Mouse (Mus musculus) liver, embryonic 14.5 days (tissue): ENCODE measurements around the gene Gins1. TPM values are rescaled to one million over a fixed set of nuclear protein-coding genes. Genes with fewer than 3 reads are reported as not detected.

Source experiments
- ATAC-seq: fragments of 200-750 bp; cut with Nextera tagmentation; 2 replicates; pipeline ENCODE4 v1.8.0; 2017; ENCODE audit warnings: moderate number of reproducible peaks, mild to moderate bottlenecking, moderate library complexity; ENCODE audit not compliant: insufficient read depth
- DNase-seq, 3 experiments: peaks; one replicate each; pipeline ENCODE4 v3.0.0-alpha.2; 2012 to 2013; ENCODE audit warnings: low read depth in 3 of 3, low spot score in 3 of 3
- H3K27ac ChIP-seq: fragments of 300-500 bp; sonication (generic); 2 replicates; pipeline ENCODE4 v1.5.1; 2014; ENCODE audit warnings: moderate library complexity, mild to moderate bottlenecking, control low read depth, inconsistent platforms
- H3K27me3 ChIP-seq: fragments of 300-500 bp; sonication (generic); 2 replicates; pipeline ENCODE4 v1.6.1; 2014; ENCODE audit warnings: mild to moderate bottlenecking, low read length, moderate library complexity; ENCODE audit not compliant: control insufficient read depth, insufficient read depth
- H3K36me3 ChIP-seq: fragments of 300-500 bp; sonication (generic); replicated peaks from 2 replicates; pipeline ENCODE4 v1.6.1; 2014; ENCODE audit warnings: low read depth; ENCODE audit not compliant: control insufficient read depth, insufficient read depth
- H3K4me1 ChIP-seq, 2 experiments: fragments of 200-500 bp in 1 of 2; fragments of 300-500 bp in 1 of 2; sonication (generic) in 1 of 2; replicated peaks; 2 replicates each; pipeline ENCODE4 v1.6.1; 2012 to 2014; ENCODE audit warnings: antibody characterized with exemption in 1 of 2, inconsistent platforms in 1 of 2, low read length in 1 of 2; ENCODE audit not compliant: control insufficient read depth in 2 of 2, insufficient read depth in 2 of 2
- H3K4me2 ChIP-seq: fragments of 300-500 bp; sonication (generic); 2 replicates; pipeline ENCODE4 v1.6.1; 2014; ENCODE audit warnings: low read depth, mild to moderate bottlenecking, control low read depth, moderate library complexity
- H3K4me3 ChIP-seq, 2 experiments: fragments of 200-500 bp in 1 of 2; fragments of 300-500 bp in 1 of 2; sonication (generic) in 1 of 2; 2 replicates each; pipeline ENCODE4 v1.5.1; 2012 to 2014; ENCODE audit warnings: low read depth in 2 of 2, low read length in 2 of 2, mild to moderate bottlenecking in 2 of 2, control low read depth in 1 of 2, inconsistent platforms in 1 of 2, moderate library complexity in 1 of 2; ENCODE audit not compliant: insufficient read depth in 1 of 2
- H3K9ac ChIP-seq: fragments of 300-500 bp; sonication (generic); replicated peaks from 2 replicates; pipeline ENCODE4 v1.6.1; 2014; ENCODE audit warnings: mild to moderate bottlenecking, control low read depth, moderate library complexity
- H3K9me3 ChIP-seq: fragments of 300-500 bp; sonication (generic); 2 replicates; pipeline ENCODE4 v1.6.1; 2016; ENCODE audit warnings: low read length, mixed read lengths; ENCODE audit not compliant: control insufficient read depth
- CTCF ChIP-seq: IDR thresholded peaks from 2 replicates; pipeline ENCODE4 v1.5.1; 2016; ENCODE audit warnings: antibody characterized with exemption, low read depth, control low read depth
- EP300 ChIP-seq: IDR thresholded peaks from 2 replicates; pipeline ENCODE4 v1.6.1; 2016; ENCODE audit warnings: antibody characterized with exemption, low read depth
- WGBS: fragments of 180-500 bp; shearing (Covaris S2); extraction: QIAGEN DNeasy Blood & Tissue Kit; methylation state at CpG from one replicate; pipeline ENCODE4 v1.1.7; 2014; ENCODE audit not compliant: insufficient replicate concordance; 5-methylcytosine and 5-hydroxymethylcytosine counted together
- polyA plus RNA-seq, 2 experiments: library from polyadenylated mRNA; depleted of rRNA in 1 of 2; stranded (reverse) in 1 of 2; unstranded in 1 of 2; fragments of >200 nt; fragmentation: Nextera tagmentation in 1 of 2; extraction: Ambion mirVana in 1 of 2; gene quantifications; 2 replicates each; pipeline versions ENCODE4 v1.2.1 to v1.2.3; 2012 to 2014

The Gins1 gene
- polyA plus RNA-seq, 2 experiments, result 30.7 to 48.5 TPM

GRCm38 (mm10) chr2:150973401-150974115, 68.4 kb downstream of the Gins1 start:
- Histone ChIP-seq H3K4me2 (no peak overlapping the region), H3K27me3 (no peaks in the 10 kb centered on the region), H3K9ac (no peak overlapping the region), H3K9me3 (no peaks in the 10 kb centered on the region), H3K4me3 (no peak overlapping the region), H3K4me1 (peaks cover 16 to 27% of the 10 kb centered on the region in 2 experiments), H3K36me3 (peaks cover 18% of the 10 kb centered on the region), H3K27ac (no peak overlapping the region)
- TF ChIP-seq EP300 (no peak), CTCF (no peak)
- DNase-seq, result no peak
- 88% methylated on average over 8 of the region's 8 CpGs for WGBS
- ATAC-seq, result no peak

DNA sequence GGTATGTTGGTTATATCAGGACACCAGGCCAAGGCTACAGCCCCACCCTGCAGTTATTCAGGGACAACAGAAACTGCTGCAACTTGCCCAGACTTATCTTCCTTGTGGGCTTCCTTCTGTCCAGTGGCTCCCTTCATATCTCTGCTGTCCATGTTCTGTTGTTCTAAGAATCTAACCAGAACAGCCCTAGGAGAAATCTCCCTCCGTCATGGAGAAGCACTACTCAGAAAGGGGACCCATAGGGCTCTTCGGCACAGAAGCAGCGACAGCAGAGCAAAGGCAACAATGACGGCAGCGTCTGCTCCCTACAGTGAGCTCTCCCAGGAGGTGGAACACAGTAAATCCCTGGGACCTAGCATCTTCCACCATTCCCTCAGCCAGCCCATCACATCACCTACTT, 71.7 kb downstream of the Gins1 start:
- peak; percentile 91 for TF ChIP-seq EP300
- no peak for TF ChIP-seq CTCF
- Histone ChIP-seq H3K9ac (no peak overlapping the region; the same call in 1 of the 2 replicates), H3K4me1 (peaks cover 20 to 42% of the 10 kb centered on the region in 2 experiments), H3K36me3 (peaks cover 13% of the 10 kb centered on the region), H3K9me3 (no peaks in the 10 kb centered on the region), H3K4me3 (no peak overlapping the region), H3K4me2 (peak overlapping the region; percentile 39), H3K27ac (no peak overlapping the region; the same call in 1 of the 2 replicates), H3K27me3 (no peaks in the 10 kb centered on the region)
- WGBS, result 15% methylated on average over 5 of the region's 5 CpGs
- ATAC-seq, result peak; percentile 87
- peak; percentile 66 to 77 (median 68) for DNase-seq

- Histone ChIP-seq H3K27ac (no peak overlapping the region), H3K27me3 (no peaks in the 10 kb centered on the region), H3K4me2 (peak overlapping the region; percentile 39; the same call in 1 of the 2 replicates), H3K36me3 (peaks cover 13% of the 10 kb centered on the region), H3K9me3 (no peaks in the 10 kb centered on the region), H3K4me1 (peaks cover 22 to 43% of the 10 kb centered on the region in 2 experiments), H3K9ac (no peak overlapping the region), H3K4me3 (no peak overlapping the region)
- DNase-seq, result no peak
- 61% methylated on average over 6 of the region's 6 CpGs for WGBS
- TF ChIP-seq CTCF, result no peak
- no peak for TF ChIP-seq EP300
- ATAC-seq, result no peak
Measured at GRCm38 (mm10) chr2:150977676-150978075, 72.5 kb downstream of the Gins1 start.

- Histone ChIP-seq H3K4me2 (no peak overlapping the region), H3K4me1 (peaks cover 25 to 46% of the 10 kb centered on the region in 2 experiments), H3K9ac (no peak overlapping the region), H3K4me3 (no peak overlapping the region), H3K27me3 (no peaks in the 10 kb centered on the region), H3K27ac (no peak overlapping the region), H3K9me3 (no peaks in the 10 kb centered on the region), H3K36me3 (peaks cover 8% of the 10 kb centered on the region; the same call in 1 of the 2 replicates)
- 53% methylated on average over 3 of the region's 3 CpGs for WGBS
- no peak for DNase-seq
- ATAC-seq, result no peak
- TF ChIP-seq CTCF (no peak), EP300 (no peak)
Measured at GRCm38 (mm10) chr2:150978791-150979190, 73.6 kb downstream of the Gins1 start.

- WGBS, result 78% methylated on average over 14 of the region's 14 CpGs
- TF ChIP-seq EP300, result no peak
- no peak for TF ChIP-seq CTCF
- Histone ChIP-seq H3K9ac (no peak overlapping the region), H3K4me2 (no peak overlapping the region), H3K36me3 (peaks cover 3% of the 10 kb centered on the region; the same call in 1 of the 2 replicates), H3K9me3 (no peaks in the 10 kb centered on the region), H3K4me3 (no peak overlapping the region), H3K27ac (no peak overlapping the region), H3K4me1 (peaks cover 25 to 47% of the 10 kb centered on the region in 2 experiments), H3K27me3 (no peaks in the 10 kb centered on the region)
- ATAC-seq (no peak), DNase-seq (no peak)
Measured at GRCm38 (mm10) chr2:150979861-150980620, 74.8 kb downstream of the Gins1 start.

Other genes starting within 250 kb of the Gins1 start
- 30.4 and 34.1 TPM in 2 replicates for gene Acss1, start 236.9 kb upstream of the Gins1 start, polyA plus RNA-seq (2012; rRNA removed)
- gene Acss1, start 236.9 kb upstream of the Gins1 start, polyA plus RNA-seq (2014; fragmentation: Nextera tagmentation; extraction: Ambion mirVana), result 30.3 and 38.7 TPM in 2 replicates
- not detected in 2 replicates for gene Vsx1, start 216.0 kb upstream of the Gins1 start, polyA plus RNA-seq (2012; rRNA removed)
- gene Vsx1, start 216.0 kb upstream of the Gins1 start, polyA plus RNA-seq (2014; fragmentation: Nextera tagmentation; extraction: Ambion mirVana), result not detected in 2 replicates
- gene Entpd6, start 156.4 kb upstream of the Gins1 start, polyA plus RNA-seq (2012; rRNA removed), result 6.3 and 7.1 TPM in 2 replicates
- 8.2 and 10.0 TPM in 2 replicates for gene Entpd6, start 156.4 kb upstream of the Gins1 start, polyA plus RNA-seq (2014; fragmentation: Nextera tagmentation; extraction: Ambion mirVana)
- gene Pygb, start 118.7 kb upstream of the Gins1 start, polyA plus RNA-seq (2012; rRNA removed), result 10.4 and 12.9 TPM in 2 replicates
- gene Pygb, start 118.7 kb upstream of the Gins1 start, polyA plus RNA-seq (2014; fragmentation: Nextera tagmentation; extraction: Ambion mirVana), result 13.5 and 14.4 TPM in 2 replicates
- gene Abhd12, start 659 bp upstream of the Gins1 start, polyA plus RNA-seq (2012; rRNA removed), result 9.7 and 10.9 TPM in 2 replicates
- 14.8 and 17.9 TPM in 2 replicates for gene Abhd12, start 659 bp upstream of the Gins1 start, polyA plus RNA-seq (2014; fragmentation: Nextera tagmentation; extraction: Ambion mirVana)
- 7.2 and 17.3 TPM in 2 replicates for gene Ninl, start 134.0 kb downstream of the Gins1 start, polyA plus RNA-seq (2012; rRNA removed)
- 7.0 and 9.8 TPM in 2 replicates for gene Ninl, start 134.0 kb downstream of the Gins1 start, polyA plus RNA-seq (2014; fragmentation: Nextera tagmentation; extraction: Ambion mirVana)
- gene Nanp, start 134.0 kb downstream of the Gins1 start, polyA plus RNA-seq (2012; rRNA removed), result 17.9 and 28.8 TPM in 2 replicates
- gene Nanp, start 134.0 kb downstream of the Gins1 start, polyA plus RNA-seq (2014; fragmentation: Nextera tagmentation; extraction: Ambion mirVana), result 76.9 and 81.4 TPM in 2 replicates
- gene Gm14151, start 186.9 kb downstream of the Gins1 start, polyA plus RNA-seq (2012; rRNA removed), result not detected in 2 replicates
- not detected in 2 replicates for gene Gm14151, start 186.9 kb downstream of the Gins1 start, polyA plus RNA-seq (2014; fragmentation: Nextera tagmentation; extraction: Ambion mirVana)
- not detected in 2 replicates for gene Gm14147, start 192.8 kb downstream of the Gins1 start, polyA plus RNA-seq (2012; rRNA removed)
- gene Gm14147, start 192.8 kb downstream of the Gins1 start, polyA plus RNA-seq (2014; fragmentation: Nextera tagmentation; extraction: Ambion mirVana), result not detected in 2 replicates